Mouse (Mus musculus): ENCODE results near the gene Adam12. TPM values are rescaled to one million over a fixed set of nuclear protein-coding genes. Genes with fewer than 3 reads are reported as not detected.

Adam12 gene
- polyA plus RNA-seq, 1 experiment, result 0.25 TPM

DNA sequence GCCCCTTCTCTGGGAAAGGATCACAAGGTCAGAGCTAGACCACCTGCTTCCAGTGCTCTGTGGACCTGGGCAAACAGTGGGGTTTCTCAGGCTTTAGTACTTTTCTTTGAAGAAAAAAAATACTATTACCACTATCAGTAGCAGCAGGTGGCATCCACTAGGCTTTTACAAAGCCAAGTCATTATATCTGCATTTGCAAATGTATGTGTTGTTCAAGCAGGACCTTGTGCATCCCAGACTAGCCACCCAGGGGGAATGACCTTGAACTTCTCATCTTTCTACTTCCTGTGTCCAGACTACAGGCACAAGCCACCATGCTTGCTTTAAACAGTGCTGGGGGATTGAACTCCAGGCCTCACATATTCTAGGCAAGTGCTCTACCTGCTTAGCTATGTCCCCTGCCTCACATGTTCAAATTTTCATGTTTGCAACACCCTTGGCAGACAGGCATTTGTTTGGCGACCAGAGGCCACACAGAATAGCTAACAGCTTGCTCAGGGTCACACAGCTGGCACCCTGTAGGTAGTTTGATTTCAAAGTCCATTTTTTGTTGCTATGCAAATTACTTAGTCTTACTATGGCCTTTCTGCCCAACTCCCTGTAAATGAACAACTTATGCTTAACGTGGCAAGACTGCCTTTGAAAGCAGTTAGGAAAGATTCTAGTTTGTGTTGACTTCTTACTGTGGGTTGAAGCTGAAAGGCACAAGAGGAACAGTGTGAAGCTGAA is 209.6 kb downstream of the Adam12 start:
- WGBS, result 33% methylated on average over 2 of the region's 2 CpGs
- Histone ChIP-seq H3K27me3 (ENCODE audit: control insufficient read depth, insufficient read depth, low read length) (no peaks in the 10 kb centered on the region), H3K36me3 (ENCODE audit: control insufficient read depth, insufficient read depth, low read length) (no peaks in the 10 kb centered on the region), H3K4me3 (ENCODE audit: low read depth, low read length) (no peak overlapping the region), H3K27ac (ENCODE audit: insufficient read depth, low read depth, low read length) (no peak overlapping the region), H3K4me1 (ENCODE audit: control insufficient read depth, insufficient read depth, insufficient read length, low read length) (peaks cover 3% of the 10 kb centered on the region; the same call in 1 of the 2 replicates)
- TF ChIP-seq CTCF (IDR thresholded peaks at IDR 0.05; ENCODE audit: extremely low read depth, insufficient read length, insufficient replicate concordance, low read depth, low read length) (no peak), POLR2A (IDR thresholded peaks at IDR 0.05; ENCODE audit: low read depth, low read length) (no peak)

DNA sequence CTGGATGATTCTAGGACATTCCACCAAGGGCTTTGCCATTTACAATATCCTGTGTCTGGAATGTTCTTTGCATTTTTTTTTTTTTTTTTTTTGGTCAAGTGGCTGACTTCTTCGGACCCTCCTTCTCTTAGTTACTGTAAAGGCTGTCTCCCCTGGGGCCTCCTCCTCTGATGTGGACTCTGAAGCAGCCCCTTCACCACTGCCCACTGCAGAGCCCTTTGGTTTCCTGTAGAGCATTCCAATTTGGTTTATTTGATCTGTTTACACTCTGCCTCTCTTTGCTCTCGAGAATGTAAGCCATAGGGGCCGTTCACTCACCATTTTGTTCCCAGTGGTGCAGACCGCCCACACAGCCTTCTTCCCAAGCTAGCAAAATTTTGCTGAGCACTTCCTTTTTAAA is 216.7 kb downstream of the Adam12 start:
- 54% methylated on average over 4 of the region's 4 CpGs for WGBS
- no peak overlapping the region for H3K27ac ChIP-seq (ENCODE audit: insufficient read depth, low read depth, low read length)
- H3K27me3 ChIP-seq (ENCODE audit: control insufficient read depth, insufficient read depth, low read length), result no peaks in the 10 kb centered on the region
- no peaks in the 10 kb centered on the region for H3K4me1 ChIP-seq (ENCODE audit: control insufficient read depth, insufficient read depth, insufficient read length, low read length)
- H3K4me3 ChIP-seq (ENCODE audit: low read depth, low read length), result no peak overlapping the region
- no peaks in the 10 kb centered on the region for H3K36me3 ChIP-seq (ENCODE audit: control insufficient read depth, insufficient read depth, low read length)
- TF ChIP-seq POLR2A (IDR thresholded peaks at IDR 0.05; ENCODE audit: low read depth, low read length), result no peak
- TF ChIP-seq CTCF (IDR thresholded peaks at IDR 0.05; ENCODE audit: extremely low read depth, insufficient read length, insufficient replicate concordance, low read depth, low read length), result no peak

- Histone ChIP-seq H3K4me3 (ENCODE audit: low read depth, low read length) (no peak overlapping the region), H3K27ac (ENCODE audit: insufficient read depth, low read depth, low read length) (no peak overlapping the region), H3K27me3 (ENCODE audit: control insufficient read depth, insufficient read depth, low read length) (no peaks in the 10 kb centered on the region), H3K4me1 (ENCODE audit: control insufficient read depth, insufficient read depth, insufficient read length, low read length) (no peaks in the 10 kb centered on the region), H3K36me3 (ENCODE audit: control insufficient read depth, insufficient read depth, low read length) (no peaks in the 10 kb centered on the region)
- TF ChIP-seq POLR2A (IDR thresholded peaks at IDR 0.05; ENCODE audit: low read depth, low read length) (no peak), CTCF (IDR thresholded peaks at IDR 0.05; ENCODE audit: extremely low read depth, insufficient read length, insufficient replicate concordance, low read depth, low read length) (no peak)
- 75% methylated on average over 7 of the region's 7 CpGs for WGBS
Observed at GRCm38 (mm10) chr7:134014733-134015132, 217.2 kb downstream of the Adam12 start.

DNA sequence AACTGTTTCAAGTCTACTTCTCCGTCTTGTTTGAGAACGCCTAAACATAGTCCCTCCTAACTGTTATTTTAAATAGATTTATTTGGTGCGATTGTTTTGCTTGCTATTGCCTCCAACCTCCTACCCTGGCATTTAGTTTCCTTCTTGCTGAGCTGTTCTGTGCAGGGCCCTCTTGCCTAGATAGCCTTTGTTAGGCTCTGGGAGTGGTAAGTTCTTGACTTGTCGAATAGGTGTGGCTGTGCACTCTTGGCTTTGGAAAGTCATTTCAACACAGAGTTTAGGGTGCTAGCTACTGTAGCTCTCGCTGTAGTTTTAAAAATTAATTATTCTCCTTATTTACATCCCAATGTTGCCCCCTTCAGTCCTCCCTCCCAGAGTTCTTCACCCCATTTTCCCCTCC is 222.8 kb downstream of the Adam12 start:
- Histone ChIP-seq H3K4me3 (ENCODE audit: low read depth, low read length) (no peak overlapping the region), H3K36me3 (ENCODE audit: control insufficient read depth, insufficient read depth, low read length) (no peaks in the 10 kb centered on the region), H3K27me3 (ENCODE audit: control insufficient read depth, insufficient read depth, low read length) (no peaks in the 10 kb centered on the region), H3K4me1 (ENCODE audit: control insufficient read depth, insufficient read depth, insufficient read length, low read length) (no peaks in the 10 kb centered on the region), H3K27ac (ENCODE audit: insufficient read depth, low read depth, low read length) (no peak overlapping the region)
- WGBS, result 73% methylated on average over 5 of the region's 5 CpGs
- TF ChIP-seq CTCF (IDR thresholded peaks at IDR 0.05; ENCODE audit: extremely low read depth, insufficient read length, insufficient replicate concordance, low read depth, low read length) (no peak), POLR2A (IDR thresholded peaks at IDR 0.05; ENCODE audit: low read depth, low read length) (no peak)

DNA sequence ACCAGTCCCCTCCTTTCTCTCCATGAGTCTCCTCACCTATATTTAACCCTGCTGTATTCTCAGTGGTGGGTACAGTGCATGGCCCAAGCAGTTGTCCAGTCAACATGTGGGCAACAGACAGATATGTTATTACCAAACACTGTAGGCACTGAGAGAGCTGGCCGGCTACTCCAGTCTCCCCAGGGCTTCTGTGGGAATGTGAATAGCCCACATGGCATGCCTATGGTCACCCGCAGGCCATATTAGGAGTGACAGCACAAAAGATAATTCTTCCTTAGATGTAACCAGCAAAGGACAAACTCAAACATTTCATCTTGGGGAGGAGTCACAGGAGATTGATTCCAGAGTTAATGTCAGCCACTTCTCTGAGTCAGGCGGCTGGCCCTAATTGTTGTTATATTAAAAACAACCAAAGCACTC is 224.0 kb downstream of the Adam12 start:
- WGBS, result 70% methylated on average over 3 of the region's 3 CpGs
- H3K4me1 ChIP-seq (ENCODE audit: control insufficient read depth, insufficient read depth, insufficient read length, low read length), result no peaks in the 10 kb centered on the region
- H3K36me3 ChIP-seq (ENCODE audit: control insufficient read depth, insufficient read depth, low read length), result no peaks in the 10 kb centered on the region
- H3K4me3 ChIP-seq (ENCODE audit: low read depth, low read length), result no peak overlapping the region
- no peaks in the 10 kb centered on the region for H3K27me3 ChIP-seq (ENCODE audit: control insufficient read depth, insufficient read depth, low read length)
- no peak overlapping the region for H3K27ac ChIP-seq (ENCODE audit: insufficient read depth, low read depth, low read length)
- TF ChIP-seq CTCF (IDR thresholded peaks at IDR 0.05; ENCODE audit: extremely low read depth, insufficient read length, insufficient replicate concordance, low read depth, low read length), result no peak
- TF ChIP-seq POLR2A (IDR thresholded peaks at IDR 0.05; ENCODE audit: low read depth, low read length), result no peak

DNA sequence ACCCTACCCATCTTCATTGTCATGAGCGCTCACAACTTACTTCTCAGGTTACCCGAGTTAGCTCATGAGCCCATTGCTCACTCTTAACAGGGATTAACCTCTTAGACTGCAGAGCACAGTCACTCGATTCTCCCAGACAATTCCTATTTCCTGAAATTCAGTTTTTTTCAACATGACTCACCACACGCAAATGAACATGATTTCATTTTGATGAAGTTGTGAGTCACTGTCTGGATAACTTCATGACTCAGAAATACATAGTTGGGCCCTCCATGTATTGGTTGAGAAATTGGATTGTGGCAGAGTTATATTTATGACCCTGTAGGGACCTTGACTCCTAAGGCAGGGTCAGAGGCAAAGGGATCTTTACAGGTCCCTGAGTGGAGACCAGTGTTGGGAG is 230.4 kb downstream of the Adam12 start:
- 84% methylated on average over 4 of the region's 4 CpGs for WGBS
- H3K27me3 ChIP-seq (ENCODE audit: control insufficient read depth, insufficient read depth, low read length), result no peaks in the 10 kb centered on the region
- H3K4me1 ChIP-seq (ENCODE audit: control insufficient read depth, insufficient read depth, insufficient read length, low read length), result no peaks in the 10 kb centered on the region
- H3K36me3 ChIP-seq (ENCODE audit: control insufficient read depth, insufficient read depth, low read length), result no peaks in the 10 kb centered on the region
- H3K27ac ChIP-seq (ENCODE audit: insufficient read depth, low read depth, low read length), result no peak overlapping the region
- TF ChIP-seq CTCF (IDR thresholded peaks at IDR 0.05; ENCODE audit: extremely low read depth, insufficient read length, insufficient replicate concordance, low read depth, low read length), result no peak
- no peak for TF ChIP-seq POLR2A (IDR thresholded peaks at IDR 0.05; ENCODE audit: low read depth, low read length)
- no peak overlapping the region for H3K4me3 ChIP-seq (ENCODE audit: low read depth, low read length)

GRCm38 (mm10) chr7:133990930-133991329 is 241.0 kb downstream of the Adam12 start:
- no peak for TF ChIP-seq POLR2A (IDR thresholded peaks at IDR 0.05; ENCODE audit: low read depth, low read length)
- no peak for TF ChIP-seq CTCF (IDR thresholded peaks at IDR 0.05; ENCODE audit: extremely low read depth, insufficient read length, insufficient replicate concordance, low read depth, low read length)
- Histone ChIP-seq H3K4me1 (ENCODE audit: control insufficient read depth, insufficient read depth, insufficient read length, low read length) (no peaks in the 10 kb centered on the region), H3K36me3 (ENCODE audit: control insufficient read depth, insufficient read depth, low read length) (no peaks in the 10 kb centered on the region), H3K4me3 (ENCODE audit: low read depth, low read length) (no peak overlapping the region), H3K27ac (ENCODE audit: insufficient read depth, low read depth, low read length) (no peak overlapping the region), H3K27me3 (ENCODE audit: control insufficient read depth, insufficient read depth, low read length) (no peaks in the 10 kb centered on the region)
